In genomic region chr11:43144178-43144577, GRCm38 (mm10) we compare ENCODE assay signal across 30 mouse cellular contexts. TPM values are rescaled to one million over a fixed set of nuclear protein-coding genes. Genes with fewer than 3 reads are reported as not detected.
"Had no signal": no experiment of that assay in that cellular context is flagged by ENCODE, and none has a peak within 500 bp of the region (broad histone marks: within the 10 kb centered on the region; RNA-seq: fewer than 3 reads in every experiment).

No protein-coding gene starts in this region.

- H3K9me3 ChIP-seq: heart, embryonic 13.5 days; heart, embryonic 15.5 days; hindbrain, embryonic 10.5 days; hindbrain, embryonic 12.5 days; kidney, embryonic 15.5 days; limb, embryonic 10.5 days; limb, embryonic 12.5 days; liver, embryonic 13.5 days had no signal

- H3K36me3 ChIP-seq: heart, embryonic 13.5 days; heart, embryonic 15.5 days; hindbrain, embryonic 10.5 days; hindbrain, embryonic 12.5 days; kidney, embryonic 15.5 days; limb, embryonic 10.5 days; limb, embryonic 12.5 days; liver, embryonic 13.5 days had no signal

- H3K27me3 ChIP-seq: heart, embryonic 13.5 days; heart, embryonic 15.5 days; hindbrain, embryonic 12.5 days; kidney, embryonic 15.5 days; limb, embryonic 12.5 days; liver, embryonic 13.5 days had no signal

- H3K4me1 ChIP-seq: heart, embryonic 13.5 days; heart, embryonic 15.5 days; hindbrain, embryonic 10.5 days; hindbrain, embryonic 12.5 days; limb, embryonic 12.5 days; liver, embryonic 13.5 days had no signal

- H3K9ac ChIP-seq: heart, embryonic 13.5 days; heart, embryonic 15.5 days; hindbrain, embryonic 12.5 days; hindbrain, embryonic 14.5 days; kidney, embryonic 15.5 days; limb, embryonic 12.5 days; liver, embryonic 13.5 days had no signal

- H3K4me3 ChIP-seq: gastrocnemius, adult 2 months; heart, adult 2 months; heart, embryonic 13.5 days; heart, embryonic 15.5 days; hindbrain, embryonic 10.5 days; hindbrain, embryonic 12.5 days; kidney, embryonic 15.5 days; limb, embryonic 10.5 days; limb, embryonic 12.5 days; liver, embryonic 13.5 days had no signal

- ATAC-seq: hindbrain, embryonic 16.5 days; inflammation-experienced regulatory T-cells, adult 6 months had no signal

- H3K27ac ChIP-seq: gastrocnemius, adult 2 months; heart, adult 2 months; heart, embryonic 13.5 days; heart, embryonic 15.5 days; hindbrain, embryonic 10.5 days; hindbrain, embryonic 12.5 days; hindbrain, embryonic 14.5 days; kidney, embryonic 15.5 days; kidney, postnatal 0 days; limb, embryonic 10.5 days; limb, embryonic 12.5 days; liver, embryonic 13.5 days had no signal

- H3K4me2 ChIP-seq: heart, embryonic 11.5 days; heart, embryonic 13.5 days; heart, embryonic 15.5 days; hindbrain, embryonic 12.5 days; hindbrain, embryonic 14.5 days; kidney, embryonic 15.5 days; limb, embryonic 12.5 days; liver, embryonic 11.5 days; liver, embryonic 13.5 days had no signal

- DNase-seq: gastrocnemius, adult 2 months; gastrocnemius, postnatal 14 days; gastrocnemius, postnatal 36 days; heart, adult 11 months; heart, adult 2 months; heart, postnatal 4 days; kidney, adult 11 months; kidney, adult 2 months; kidney, adult 9 months; kidney, postnatal 14 days; kidney, postnatal 36 days; layer of hippocampus, adult 9-11 months; layer of hippocampus, postnatal 36 days; liver; liver, embryonic 13.5 days had no signal

RNA-seq across cellular contexts. Expression of gene Atp10b, which starts 5.5 kb away (rescaled TPM):
- total RNA-seq: gastrocnemius, adult 2 months; gastrocnemius, postnatal 36 days; heart, adult 2 months; heart, postnatal 25 days; heart, postnatal 4 days had no signal
- polyA plus RNA-seq: heart, embryonic 11.5 days; heart, embryonic 15.5 days; heart, postnatal 0 days; liver, embryonic 11.5 days; liver, embryonic 13.5 days had no signal
